Mouse (Mus musculus): ENCODE results near the gene Adgrg3. TPM values are rescaled to one million over a fixed set of nuclear protein-coding genes. Genes with fewer than 3 reads are reported as not detected.
A peak's percentile ranks its signal among the peaks of the same experiment; 100 is the strongest.
"Not testable (repeated sequence)": the region's sequence is repeated elsewhere in the genome, so short reads cannot be mapped to it uniquely, and the experiment has no call there.

Gene Adgrg3
- total RNA-seq, 2 experiments from 2014 or later, result 0.28 to 0.43 TPM

- no peak for TF ChIP-seq CTCF (IDR thresholded peaks at IDR 0.05)
- no peak for DNase-seq
- Histone ChIP-seq H3K4me3 (no peak overlapping the region), H3K27ac (no peak overlapping the region)
- intact Hi-C loops (cut with DNase I), result no loop called here
Measured at GRCm38 (mm10) chr8:95015866-95016265, 1.6 kb upstream of the Adgrg3 start.

DNA sequence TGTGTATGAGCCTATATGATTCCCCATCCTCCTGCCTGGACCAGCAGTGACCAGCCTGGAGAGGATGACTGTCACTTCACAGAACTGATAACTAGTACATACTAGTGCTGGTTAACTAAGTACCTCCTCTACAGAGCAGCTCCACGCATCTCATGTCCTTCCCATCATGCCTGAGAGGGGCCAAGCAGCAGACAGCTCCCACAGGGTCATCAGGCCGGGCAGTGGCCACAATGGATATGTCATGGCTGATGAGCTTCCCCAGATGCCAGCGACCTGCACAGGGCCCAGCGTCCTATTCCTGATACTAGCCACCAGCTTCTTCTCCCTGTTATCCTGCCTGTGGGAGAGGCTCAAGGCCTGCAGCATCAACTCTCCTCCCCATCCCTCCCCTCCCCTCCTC lies 808 bp upstream of the Adgrg3 start:
- intact Hi-C loops (cut with DNase I), result no loop called here
- H3K27ac ChIP-seq, result no peak overlapping the region
- no peak overlapping the region for H3K4me3 ChIP-seq
- no peak for TF ChIP-seq CTCF (IDR thresholded peaks at IDR 0.05)
- no peak for DNase-seq

- no peak for DNase-seq
- TF ChIP-seq CTCF (IDR thresholded peaks at IDR 0.05), result no peak
- no peak overlapping the region for H3K4me3 ChIP-seq
- intact Hi-C loops (cut with DNase I), result no loop called here
- H3K27ac ChIP-seq, result no peak overlapping the region
Measured at GRCm38 (mm10) chr8:95017969-95018635, 610 bp downstream of the Adgrg3 start.

DNA sequence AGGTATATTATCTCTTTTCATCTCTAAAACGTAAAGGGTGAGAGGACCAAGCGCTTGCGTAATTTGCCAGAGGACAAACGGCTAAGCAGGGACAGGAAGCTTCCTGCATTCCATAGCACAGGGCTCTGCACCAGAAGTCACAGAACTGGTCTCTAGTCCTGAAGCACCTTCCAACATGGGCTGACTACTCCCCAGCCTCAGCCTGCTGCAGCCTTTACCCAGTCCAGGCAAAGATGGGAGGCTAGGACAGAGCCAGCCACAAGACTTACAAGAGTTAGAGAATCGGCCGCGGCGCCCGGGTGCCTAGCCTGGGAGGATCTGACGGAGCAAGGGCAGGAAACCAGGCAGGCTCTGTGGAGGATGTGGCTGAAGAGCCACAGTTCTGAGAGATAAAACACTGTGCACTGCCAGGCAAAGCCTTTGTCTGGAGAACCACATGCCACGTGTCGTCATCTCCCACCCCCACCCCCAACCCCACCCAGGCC lies 2.8 kb downstream of the Adgrg3 start:
- no peak for TF ChIP-seq CTCF (IDR thresholded peaks at IDR 0.05)
- Histone ChIP-seq H3K4me3 (peak overlapping the region; percentile 55), H3K27ac (peak overlapping the region; percentile 68)
- intact Hi-C loops (cut with DNase I), result no loop called here
- DNase-seq, result no peak

DNA sequence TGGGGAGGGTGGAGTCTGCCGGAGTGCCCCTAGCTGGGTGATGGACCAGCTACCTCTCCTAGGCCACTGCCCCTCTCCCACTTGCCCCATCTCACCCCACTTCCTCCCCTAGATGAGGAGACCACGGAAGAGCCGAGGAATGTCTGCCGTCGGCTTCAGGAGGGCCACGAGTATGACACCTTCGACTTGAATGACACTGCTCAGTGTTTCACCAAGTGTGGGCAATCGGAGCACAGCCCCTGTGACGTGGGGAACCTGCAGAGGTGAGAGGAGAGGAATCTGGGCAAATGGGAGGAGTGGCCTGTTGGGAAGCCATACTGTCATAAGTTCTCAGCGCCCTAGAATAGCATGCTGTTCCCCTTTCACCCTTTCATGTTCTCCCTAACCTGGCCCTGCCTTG lies 3.3 kb downstream of the Adgrg3 start:
- Histone ChIP-seq H3K27ac (peak overlapping the region; percentile 68; the same call in 1 of the 2 replicates), H3K4me3 (peak overlapping the region; percentile 55)
- DNase-seq, result no peak
- no peak for TF ChIP-seq CTCF (IDR thresholded peaks at IDR 0.05)
- intact Hi-C loops (cut with DNase I), result no loop called here

DNA sequence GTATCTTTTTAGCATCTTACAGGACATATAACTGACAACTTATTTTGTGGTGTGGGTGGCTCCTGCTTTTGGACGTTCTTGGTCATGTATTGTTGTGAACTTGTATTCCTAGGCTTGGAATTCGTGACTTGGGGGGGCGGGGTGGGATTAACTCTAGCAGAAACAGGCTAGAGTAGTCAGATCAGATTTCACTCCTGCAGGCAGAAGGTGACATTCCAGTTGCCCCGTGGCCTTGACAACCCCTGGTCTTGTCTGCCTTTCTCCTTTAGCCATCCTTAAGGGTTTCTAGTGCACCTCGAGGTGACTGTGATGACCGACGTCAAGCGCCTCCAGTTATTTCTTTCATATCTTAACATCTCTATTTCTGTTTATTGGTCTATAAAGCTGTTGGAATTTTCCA lies 5.7 kb downstream of the Adgrg3 start:
- intact Hi-C loops (cut with DNase I), result no loop called here
- no peak for TF ChIP-seq CTCF (IDR thresholded peaks at IDR 0.05)
- Histone ChIP-seq H3K27ac (no peak overlapping the region), H3K4me3 (no peak overlapping the region)
- DNase-seq, result no peak

DNA sequence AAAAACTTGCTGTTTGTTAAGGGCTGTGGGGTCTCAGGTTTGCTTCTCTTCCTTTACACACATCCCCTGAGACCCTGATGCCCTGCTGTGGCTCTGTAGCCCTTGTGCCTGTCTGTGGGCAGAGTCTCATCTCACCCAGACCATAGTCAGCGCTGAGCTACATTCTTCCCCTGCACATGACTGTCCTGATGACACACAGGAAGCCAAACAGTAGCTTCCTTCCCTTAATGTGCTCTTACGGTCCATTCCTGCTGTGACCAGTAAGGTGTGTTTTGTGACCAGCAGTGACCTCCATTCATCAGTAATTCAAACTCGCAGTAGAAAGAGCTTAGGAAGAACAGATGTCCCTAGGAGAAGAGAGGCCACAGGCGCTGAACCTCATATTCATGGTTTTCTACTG lies 6.9 kb downstream of the Adgrg3 start:
- Histone ChIP-seq H3K4me3 (no peak overlapping the region), H3K27ac (no peak overlapping the region)
- intact Hi-C loops (cut with DNase I), result no loop called here
- TF ChIP-seq CTCF (IDR thresholded peaks at IDR 0.05), result no peak
- no peak for DNase-seq

- Histone ChIP-seq H3K27ac (no peak overlapping the region), H3K4me3 (no peak overlapping the region)
- TF ChIP-seq CTCF (IDR thresholded peaks at IDR 0.05), result peak; percentile 44
- no peak for DNase-seq
- intact Hi-C loops (cut with DNase I), result no loop called here
Measured at GRCm38 (mm10) chr8:95025421-95025820, 7.9 kb downstream of the Adgrg3 start.

GRCm38 (mm10) chr8:95028391-95028790 lies 10.9 kb downstream of the Adgrg3 start:
- H3K27ac ChIP-seq; intact Hi-C loops (cut with DNase I); H3K4me3 ChIP-seq; DNase-seq: not testable (repeated sequence)

DNA sequence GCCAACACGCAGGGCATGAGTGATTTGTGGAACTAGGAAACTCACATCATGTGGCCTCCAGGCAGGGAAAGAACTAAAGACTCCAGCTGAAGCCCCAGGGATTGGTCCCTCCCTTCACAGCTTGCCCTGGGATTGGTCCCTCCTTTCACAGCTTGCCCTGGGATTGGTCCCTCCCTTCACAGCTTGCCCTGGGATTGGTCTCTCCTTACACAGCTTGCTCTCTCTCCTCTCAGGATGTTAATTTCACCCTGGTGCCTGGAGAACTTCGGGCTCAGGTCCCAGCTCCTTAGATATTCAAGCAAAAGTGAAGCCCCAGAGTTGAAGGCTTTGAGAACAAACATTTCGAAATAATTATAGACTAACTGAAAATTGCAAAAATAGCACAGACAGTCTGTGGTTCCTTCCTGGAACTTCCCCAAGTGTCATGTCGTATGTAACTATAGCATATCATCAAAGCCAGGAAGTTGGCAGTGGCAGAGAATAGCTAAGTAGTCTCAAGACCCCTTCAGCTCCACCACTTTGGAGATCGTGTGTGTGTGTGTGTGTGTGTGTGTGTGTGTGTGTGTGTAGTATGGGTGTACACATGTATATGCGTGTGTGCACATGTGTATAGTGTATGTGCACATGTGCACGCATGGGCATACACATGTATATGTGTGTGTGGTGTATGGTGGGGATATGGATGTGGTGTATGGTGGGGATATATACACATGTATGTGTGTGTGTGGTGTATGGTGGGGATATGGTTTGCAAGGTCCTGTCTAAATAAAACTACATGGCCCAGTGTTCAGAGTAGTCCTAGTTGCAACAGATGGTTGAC lies 19.8 kb downstream of the Adgrg3 start:
- H3K27ac ChIP-seq, result no peak overlapping the region
- DNase-seq, result peak; percentile 34

DNA sequence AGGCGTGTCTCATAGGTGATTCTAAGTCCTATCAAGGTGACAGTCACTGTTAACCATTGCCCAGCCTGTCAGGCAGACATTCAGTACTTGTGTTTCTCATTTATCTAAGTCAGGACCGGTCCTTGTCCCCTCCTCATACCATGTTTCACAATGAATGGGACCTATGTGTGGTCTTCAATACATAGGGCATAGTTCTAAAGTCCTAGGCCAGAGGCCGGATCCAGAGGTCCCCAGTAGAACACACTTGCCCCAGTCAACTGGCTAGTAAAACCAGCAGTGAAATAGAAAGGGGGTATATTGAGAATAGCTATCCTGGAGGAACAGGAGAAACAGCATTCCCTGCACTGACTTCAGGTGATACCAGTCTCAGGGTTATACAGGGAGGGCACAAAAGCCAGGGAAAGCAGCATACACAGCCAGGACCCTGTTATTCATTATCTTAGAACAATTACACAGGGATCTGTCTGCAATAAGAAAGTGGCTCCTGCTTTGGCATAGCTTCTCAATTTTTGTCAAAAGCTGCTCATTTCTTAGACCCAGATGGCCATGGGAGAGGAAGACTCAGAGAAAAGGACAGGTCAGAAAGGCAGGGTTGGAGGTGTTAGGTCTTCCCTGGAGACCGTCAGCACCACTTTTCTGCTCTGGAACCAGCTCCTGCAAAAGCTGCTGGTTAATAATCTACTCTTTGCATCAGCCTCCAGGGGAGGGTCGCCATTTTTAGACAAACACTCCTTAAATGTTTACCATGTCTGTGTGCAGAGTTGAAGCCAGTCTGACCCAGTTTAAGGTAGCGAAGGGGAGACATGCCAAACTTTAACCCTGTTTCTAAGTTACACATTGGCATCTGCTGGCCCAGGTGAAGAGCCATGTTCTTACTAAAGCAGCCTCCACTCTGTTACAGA lies 24.6 kb downstream of the Adgrg3 start:
- intact Hi-C loops (cut with DNase I), result no loop called here
- no peak for TF ChIP-seq CTCF (IDR thresholded peaks at IDR 0.05)
- no peak overlapping the region for H3K4me3 ChIP-seq
- no peak for DNase-seq
- no peak overlapping the region for H3K27ac ChIP-seq

More for the DNA sequence above, 19.8 kb downstream of the Adgrg3 start:
- intact Hi-C loops (cut with DNase I), result no loop called here
- no peak for TF ChIP-seq CTCF (IDR thresholded peaks at IDR 0.05)
- H3K4me3 ChIP-seq, result no peak overlapping the region

- intact Hi-C loops (cut with DNase I), result no loop called here
- DNase-seq, result no peak
- TF ChIP-seq CTCF (IDR thresholded peaks at IDR 0.05), result no peak
- no peak overlapping the region for H3K4me3 ChIP-seq
- no peak overlapping the region for H3K27ac ChIP-seq
Measured at GRCm38 (mm10) chr8:95044811-95045210, 27.3 kb downstream of the Adgrg3 start.
